Mouse (Mus musculus): ENCODE measurements around the gene 5730455P16Rik.
"Not testable (repeated sequence)": the region's sequence is repeated elsewhere in the genome, so short reads cannot be mapped to it uniquely, and the experiment has no call there.

DNA sequence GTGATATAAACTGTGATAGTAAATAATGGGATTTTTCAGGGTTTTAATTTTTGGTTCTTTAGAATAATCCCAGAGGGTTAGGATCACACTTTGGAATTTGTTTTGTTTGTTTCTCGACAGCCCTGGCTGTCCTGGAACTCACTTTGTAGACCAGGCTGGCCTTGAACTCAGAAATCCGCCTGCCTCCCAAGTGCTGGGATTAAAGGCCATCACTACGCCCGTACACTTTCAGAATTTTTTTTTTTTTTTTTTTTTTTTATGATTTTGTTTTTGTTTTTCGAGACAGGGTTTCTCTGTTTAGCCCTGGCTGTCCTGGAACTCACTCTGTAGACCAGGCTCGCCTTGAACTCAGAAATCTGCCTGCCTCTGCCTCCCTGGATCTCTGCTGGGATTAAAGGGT is 30.0 kb upstream of the 5730455P16Rik start:
- TF ChIP-seq POLR2A (IDR thresholded peaks at IDR 0.05; ENCODE audit: borderline replicate concordance, extremely low read depth, low read depth, low read length); CTCF (IDR thresholded peaks at IDR 0.05; ENCODE audit: insufficient read depth, low read length): not testable (repeated sequence)

Data from lung, adult 2 months (tissue).